Mouse (Mus musculus): Measurements from ENCODE around the gene Pde10a. TPM values are rescaled to one million over a fixed set of nuclear protein-coding genes. Genes with fewer than 3 reads are reported as not detected.

Pde10a gene
- polyA plus RNA-seq, 1 experiment from 2014 or later = 1.3 TPM

GRCm38 (mm10) chr17:8974423-8974822 is 449.3 kb downstream of the Pde10a start:
- no peak overlapping the region for H3K27ac ChIP-seq
- no peak overlapping the region for H3K4me3 ChIP-seq (replicated peaks; ENCODE audit: low read depth, low read length)
- no peak overlapping the region for H3K9ac ChIP-seq (ENCODE audit: low read depth, low read length)
- H3K9me3 ChIP-seq (replicated peaks; ENCODE audit: low read length) = no peaks in the 10 kb centered on the region
- ATAC-seq (replicated peaks; ENCODE audit: low FRiP score, low read depth) (no peak), DNase-seq (ENCODE audit: low spot score) (no peak)
- WGBS = 55% methylated on average over 7 of the region's 7 CpGs
- no peak for TF ChIP-seq CTCF (IDR thresholded peaks at IDR 0.05; ENCODE audit: low read depth)
- H3K36me3 ChIP-seq (ENCODE audit: insufficient read depth, low read length) = no peaks in the 10 kb centered on the region
- no peaks in the 10 kb centered on the region for H3K27me3 ChIP-seq (ENCODE audit: insufficient read depth, low read length)
- 0 out of 2 replicates have a peak, but pooled peaks cover 6% of the 10 kb centered on the region for H3K4me1 ChIP-seq (replicated peaks; ENCODE audit: insufficient read depth, low read length)
- H3K4me2 ChIP-seq (ENCODE audit: low read length) = no peak overlapping the region

GRCm38 (mm10) chr17:8974823-8975397 is 449.7 kb downstream of the Pde10a start:
- Histone ChIP-seq H3K36me3 (ENCODE audit: insufficient read depth, low read length) (no peaks in the 10 kb centered on the region), H3K9me3 (replicated peaks; ENCODE audit: low read length) (no peaks in the 10 kb centered on the region), H3K9ac (ENCODE audit: low read depth, low read length) (no peak overlapping the region), H3K27ac (no peak overlapping the region), H3K4me2 (ENCODE audit: low read length) (no peak overlapping the region), H3K4me1 (replicated peaks; ENCODE audit: insufficient read depth, low read length) (0 out of 2 replicates have a peak, but pooled peaks cover 6% of the 10 kb centered on the region), H3K4me3 (replicated peaks; ENCODE audit: low read depth, low read length) (no peak overlapping the region), H3K27me3 (ENCODE audit: insufficient read depth, low read length) (no peaks in the 10 kb centered on the region)
- ATAC-seq (replicated peaks; ENCODE audit: low FRiP score, low read depth) = no peak
- no peak for DNase-seq (ENCODE audit: low spot score)
- TF ChIP-seq CTCF (IDR thresholded peaks at IDR 0.05; ENCODE audit: low read depth) = no peak
- 30% methylated on average over 6 of the region's 6 CpGs for WGBS

- Histone ChIP-seq H3K9me3 (replicated peaks; ENCODE audit: low read length) (no peaks in the 10 kb centered on the region), H3K9ac (ENCODE audit: low read depth, low read length) (no peak overlapping the region), H3K4me2 (ENCODE audit: low read length) (no peak overlapping the region), H3K27ac (no peak overlapping the region), H3K27me3 (ENCODE audit: insufficient read depth, low read length) (no peaks in the 10 kb centered on the region), H3K4me1 (replicated peaks; ENCODE audit: insufficient read depth, low read length) (0 out of 2 replicates have a peak, but pooled peaks cover 6% of the 10 kb centered on the region), H3K36me3 (ENCODE audit: insufficient read depth, low read length) (no peaks in the 10 kb centered on the region), H3K4me3 (replicated peaks; ENCODE audit: low read depth, low read length) (no peak overlapping the region)
- TF ChIP-seq CTCF (IDR thresholded peaks at IDR 0.05; ENCODE audit: low read depth) = no peak
- ATAC-seq (replicated peaks; ENCODE audit: low FRiP score, low read depth) (no peak), DNase-seq (ENCODE audit: low spot score) (no peak)
- WGBS = 89% methylated on average over 6 of the region's 6 CpGs
Observed at GRCm38 (mm10) chr17:8976745-8977144, 451.6 kb downstream of the Pde10a start.

DNA sequence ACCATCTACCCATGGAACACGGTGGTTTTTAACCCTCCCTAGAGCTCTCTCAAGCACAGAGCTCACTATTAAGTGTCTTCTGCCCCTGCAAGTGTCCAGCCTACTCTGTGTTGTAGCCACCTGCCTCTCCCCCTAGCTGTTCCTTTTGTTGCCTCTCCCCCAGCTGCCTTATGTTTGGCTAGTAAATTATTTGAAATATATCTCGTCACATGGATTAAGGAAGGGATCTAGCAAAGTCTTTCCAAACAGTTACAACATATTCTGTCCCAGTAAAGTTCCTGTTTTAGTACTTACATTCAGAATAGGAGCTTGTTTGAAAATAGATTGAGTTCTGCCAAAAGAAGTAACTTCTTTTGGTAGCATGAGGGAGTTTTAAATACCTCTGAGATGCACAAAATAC is 452.1 kb downstream of the Pde10a start:
- Histone ChIP-seq H3K27ac (no peak overlapping the region), H3K4me1 (replicated peaks; ENCODE audit: insufficient read depth, low read length) (0 out of 2 replicates have a peak, but pooled peaks cover under 1% of the 10 kb centered on the region), H3K4me3 (replicated peaks; ENCODE audit: low read depth, low read length) (no peak overlapping the region), H3K9ac (ENCODE audit: low read depth, low read length) (no peak overlapping the region), H3K36me3 (ENCODE audit: insufficient read depth, low read length) (no peaks in the 10 kb centered on the region), H3K27me3 (ENCODE audit: insufficient read depth, low read length) (no peaks in the 10 kb centered on the region), H3K4me2 (ENCODE audit: low read length) (no peak overlapping the region), H3K9me3 (replicated peaks; ENCODE audit: low read length) (no peaks in the 10 kb centered on the region)
- DNase-seq (ENCODE audit: low spot score) (no peak), ATAC-seq (replicated peaks; ENCODE audit: low FRiP score, low read depth) (no peak)
- no peak for TF ChIP-seq CTCF (IDR thresholded peaks at IDR 0.05; ENCODE audit: low read depth)
- 65% methylated on average over 2 of the region's 2 CpGs for WGBS

- ATAC-seq (replicated peaks; ENCODE audit: low FRiP score, low read depth) = no peak
- no peaks in the 10 kb centered on the region for H3K36me3 ChIP-seq (ENCODE audit: insufficient read depth, low read length)
- WGBS = 63% methylated on average over 2 of the region's 2 CpGs
Observed at GRCm38 (mm10) chr17:8983576-8983975, 458.4 kb downstream of the Pde10a start.

DNA sequence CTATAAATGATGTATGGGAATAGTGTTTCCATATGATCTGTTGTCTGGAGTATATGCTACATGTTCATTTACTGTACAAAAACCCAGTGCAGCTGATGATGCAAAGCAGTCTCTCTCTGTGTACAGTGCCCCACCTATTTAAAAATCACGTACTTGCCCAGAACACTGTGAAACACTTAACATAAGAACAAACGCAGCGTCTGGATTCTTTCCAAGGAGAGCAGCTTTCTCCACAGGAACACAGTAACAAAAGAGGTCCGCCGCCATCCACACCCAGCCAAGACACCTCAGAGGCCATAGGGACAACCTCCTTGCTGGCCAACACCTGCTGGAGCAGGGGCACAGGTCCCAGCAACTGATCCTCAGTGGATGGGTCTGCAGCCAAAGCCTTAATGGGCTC is 460.5 kb downstream of the Pde10a start:
- DNase-seq (ENCODE audit: low spot score) (no peak), ATAC-seq (replicated peaks; ENCODE audit: low FRiP score, low read depth) (no peak)
- H3K9ac ChIP-seq (ENCODE audit: low read depth, low read length) = no peak overlapping the region
- H3K36me3 ChIP-seq (ENCODE audit: insufficient read depth, low read length) = no peaks in the 10 kb centered on the region
- no peak overlapping the region for H3K27ac ChIP-seq
- no peaks in the 10 kb centered on the region for H3K9me3 ChIP-seq (replicated peaks; ENCODE audit: low read length)
- WGBS = 63% methylated on average over 5 of the region's 5 CpGs
- no peak overlapping the region for H3K4me2 ChIP-seq (ENCODE audit: low read length)
- no peaks in the 10 kb centered on the region for H3K27me3 ChIP-seq (ENCODE audit: insufficient read depth, low read length)
- no peak for TF ChIP-seq CTCF (IDR thresholded peaks at IDR 0.05; ENCODE audit: low read depth)
- no peak overlapping the region for H3K4me3 ChIP-seq (replicated peaks; ENCODE audit: low read depth, low read length)
- H3K4me1 ChIP-seq (replicated peaks; ENCODE audit: insufficient read depth, low read length) = peaks cover 10% of the 10 kb centered on the region; the same call in 1 of the 2 replicates

More at GRCm38 (mm10) chr17:8983576-8983975, 458.4 kb downstream of the Pde10a start:
- H3K9ac ChIP-seq (ENCODE audit: low read depth, low read length) = no peak overlapping the region
- no peaks in the 10 kb centered on the region for H3K9me3 ChIP-seq (replicated peaks; ENCODE audit: low read length)
- H3K4me2 ChIP-seq (ENCODE audit: low read length) = no peak overlapping the region
- H3K27me3 ChIP-seq (ENCODE audit: insufficient read depth, low read length) = no peaks in the 10 kb centered on the region
- no peak overlapping the region for H3K4me3 ChIP-seq (replicated peaks; ENCODE audit: low read depth, low read length)
- H3K4me1 ChIP-seq (replicated peaks; ENCODE audit: insufficient read depth, low read length) = peaks cover 2% of the 10 kb centered on the region; the same call in 1 of the 2 replicates
- TF ChIP-seq CTCF (IDR thresholded peaks at IDR 0.05; ENCODE audit: low read depth) = no peak
- DNase-seq (ENCODE audit: low spot score) = no peak
- no peak overlapping the region for H3K27ac ChIP-seq

GRCm38 (mm10) chr17:8986551-8986950 is 461.4 kb downstream of the Pde10a start:
- Histone ChIP-seq H3K9ac (ENCODE audit: low read depth, low read length) (no peak overlapping the region), H3K27ac (no peak overlapping the region), H3K4me2 (ENCODE audit: low read length) (no peak overlapping the region), H3K27me3 (ENCODE audit: insufficient read depth, low read length) (no peaks in the 10 kb centered on the region), H3K4me3 (replicated peaks; ENCODE audit: low read depth, low read length) (no peak overlapping the region), H3K4me1 (replicated peaks; ENCODE audit: insufficient read depth, low read length) (peaks cover 10% of the 10 kb centered on the region; the same call in 1 of the 2 replicates), H3K36me3 (ENCODE audit: insufficient read depth, low read length) (no peaks in the 10 kb centered on the region), H3K9me3 (replicated peaks; ENCODE audit: low read length) (no peaks in the 10 kb centered on the region)
- WGBS = 68% methylated on average over 2 of the region's 2 CpGs
- no peak for TF ChIP-seq CTCF (IDR thresholded peaks at IDR 0.05; ENCODE audit: low read depth)
- no peak for ATAC-seq (replicated peaks; ENCODE audit: low FRiP score, low read depth)
- DNase-seq (ENCODE audit: low spot score) = no peak
